Mouse (Mus musculus): ENCODE measurements around the gene Plb1.

Plb1 gene

DNA sequence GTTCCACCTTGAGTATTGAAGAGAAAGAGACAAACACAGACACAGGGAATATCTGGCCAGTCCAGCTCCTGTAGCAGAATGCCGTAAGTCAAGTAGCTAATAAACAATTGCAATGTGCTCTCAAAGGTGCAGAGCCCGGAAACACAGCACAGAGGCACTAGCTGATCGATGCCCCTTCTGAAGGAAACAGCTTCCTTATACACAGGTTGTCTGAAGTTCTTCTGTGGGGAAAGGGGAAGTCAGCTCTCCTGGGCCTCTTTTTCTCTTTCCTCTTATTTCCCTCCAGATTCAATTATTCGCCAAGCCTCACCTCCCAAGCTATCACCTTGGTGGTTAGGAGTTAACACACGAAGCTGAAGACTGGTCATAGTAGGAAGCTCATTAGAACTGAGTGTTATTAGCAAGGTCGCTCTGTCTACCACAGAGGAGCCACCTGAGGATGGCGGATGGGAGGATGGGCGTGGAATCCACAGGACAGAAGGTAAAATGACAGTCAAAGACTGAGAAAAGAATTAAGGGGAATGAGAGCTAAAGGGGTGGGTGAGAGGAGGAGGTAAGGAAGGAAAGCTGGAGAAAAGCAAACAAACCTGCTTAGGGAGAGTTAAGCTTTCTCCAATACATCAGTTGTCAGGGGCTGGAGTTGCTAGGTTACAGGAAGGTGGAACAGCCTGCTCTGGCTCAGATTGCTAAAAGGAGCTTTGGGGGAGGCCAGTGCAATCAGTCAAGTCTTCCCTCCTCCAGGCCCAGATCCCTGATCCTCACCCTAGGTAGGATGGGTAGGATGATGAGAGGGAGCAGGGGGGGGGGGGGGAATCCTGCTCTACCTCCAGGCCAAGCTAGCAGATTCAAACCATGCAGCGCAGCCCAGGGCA is 170.8 kb downstream of the Plb1 start:
- POLR2A ChIA-PET, result interaction anchor here in 2 of 4 experiments (0.6 to 1.6 kb wide), 6 partner anchors 14 to 740 kb away, joined by 3 to 7 read pairs (median 4); partner anchors contain the start of gene Ppp1cb (in 2 of the 2)
- CTCF ChIA-PET, result no interaction called here

DNA sequence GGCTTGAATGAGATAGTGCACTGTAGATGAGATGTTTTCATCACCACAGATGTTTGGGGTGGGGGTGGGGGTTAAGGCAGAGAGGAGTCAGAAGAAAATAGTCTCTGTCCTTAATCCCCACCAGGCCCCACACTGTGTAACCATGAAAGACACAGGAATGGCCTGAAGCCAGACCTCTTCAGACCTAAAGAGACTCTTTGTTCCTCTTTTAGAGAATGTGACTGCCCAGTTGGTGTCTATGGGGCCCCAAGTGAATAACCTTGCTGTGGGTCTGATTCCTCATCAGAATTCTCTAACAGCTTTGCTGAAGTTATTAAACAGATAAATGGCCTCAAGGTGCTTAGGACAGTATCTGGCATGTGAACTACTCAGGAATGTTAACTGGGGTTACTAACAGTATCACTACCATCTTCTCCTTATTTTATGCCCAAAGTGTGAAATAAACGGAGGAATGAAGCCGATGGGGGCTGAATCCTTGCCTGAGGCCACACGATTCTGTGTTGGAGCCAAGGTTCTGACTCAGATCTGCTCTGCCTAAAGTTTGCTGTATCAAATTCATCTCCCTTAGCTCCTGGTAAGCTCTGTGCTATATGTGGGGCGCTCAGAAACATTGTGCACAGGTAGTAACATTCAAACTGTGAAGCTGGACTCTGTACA is 172.8 kb downstream of the Plb1 start:
- POLR2A ChIA-PET, result interaction anchor here in 1 of 4 experiments (0.6 to 1.8 kb wide), 2 partner anchors 10 to 631 kb away, joined by 4 to 9 read pairs; no protein-coding TSS in a partner anchor
- CTCF ChIA-PET, result interaction anchor here in 1 of 4 experiments (0.7 kb wide), 1 partner anchor 284 kb away, joined by 17 read pairs; no protein-coding TSS in a partner anchor

DNA sequence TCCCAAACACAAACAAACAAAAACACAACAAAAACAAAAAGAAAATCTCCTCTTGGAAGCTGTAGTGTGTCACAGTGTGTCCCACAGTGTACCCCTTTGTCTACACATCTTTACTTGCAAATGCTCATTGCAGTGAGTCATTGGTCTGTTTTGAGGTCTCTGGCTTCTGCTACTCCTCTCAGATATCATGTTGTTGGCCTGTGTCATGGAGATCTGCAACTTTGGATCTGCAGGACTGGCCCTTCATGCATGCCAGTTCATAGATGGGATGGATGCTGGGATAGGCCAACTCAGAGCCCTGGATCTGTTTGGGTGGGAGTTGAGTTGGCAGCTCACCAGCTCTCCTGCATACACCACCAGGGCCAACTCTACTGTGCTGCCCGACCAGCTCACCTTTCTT is 176.3 kb downstream of the Plb1 start:
- ChIA-PET POLR2A (interaction anchor here in 2 of 4 experiments (0.6 to 1.6 kb wide), 3 partner anchors 30 to 64 kb away, joined by 3 read pairs; partner anchors contain the start of gene Ppp1cb (in 1 of the 2)), CTCF (no interaction called here)

DNA sequence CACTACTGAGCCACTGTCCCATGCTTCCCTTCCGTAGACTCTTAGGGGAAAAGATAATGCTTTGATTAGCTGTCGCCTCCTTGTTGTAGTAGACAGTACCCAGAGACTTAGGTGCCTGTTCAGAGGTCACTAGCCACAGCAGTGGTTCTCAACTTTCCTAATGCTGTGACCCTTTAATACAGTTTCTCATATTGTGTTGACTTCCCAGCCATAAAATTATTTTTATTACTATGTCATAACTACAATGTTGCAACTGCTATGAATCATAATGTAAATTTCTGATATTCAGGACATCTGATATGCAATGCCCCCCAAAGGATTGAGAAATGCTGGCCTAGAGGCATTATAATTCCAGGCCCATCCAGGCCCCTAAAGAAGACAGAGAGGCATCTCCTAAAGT is 177.2 kb downstream of the Plb1 start:
- CTCF ChIA-PET, result no interaction called here
- POLR2A ChIA-PET, result no interaction called here

- ChIA-PET CTCF (no interaction called here), POLR2A (no interaction called here)
Measured at GRCm38 (mm10) chr5:32410954-32411688, 178.6 kb downstream of the Plb1 start.

DNA sequence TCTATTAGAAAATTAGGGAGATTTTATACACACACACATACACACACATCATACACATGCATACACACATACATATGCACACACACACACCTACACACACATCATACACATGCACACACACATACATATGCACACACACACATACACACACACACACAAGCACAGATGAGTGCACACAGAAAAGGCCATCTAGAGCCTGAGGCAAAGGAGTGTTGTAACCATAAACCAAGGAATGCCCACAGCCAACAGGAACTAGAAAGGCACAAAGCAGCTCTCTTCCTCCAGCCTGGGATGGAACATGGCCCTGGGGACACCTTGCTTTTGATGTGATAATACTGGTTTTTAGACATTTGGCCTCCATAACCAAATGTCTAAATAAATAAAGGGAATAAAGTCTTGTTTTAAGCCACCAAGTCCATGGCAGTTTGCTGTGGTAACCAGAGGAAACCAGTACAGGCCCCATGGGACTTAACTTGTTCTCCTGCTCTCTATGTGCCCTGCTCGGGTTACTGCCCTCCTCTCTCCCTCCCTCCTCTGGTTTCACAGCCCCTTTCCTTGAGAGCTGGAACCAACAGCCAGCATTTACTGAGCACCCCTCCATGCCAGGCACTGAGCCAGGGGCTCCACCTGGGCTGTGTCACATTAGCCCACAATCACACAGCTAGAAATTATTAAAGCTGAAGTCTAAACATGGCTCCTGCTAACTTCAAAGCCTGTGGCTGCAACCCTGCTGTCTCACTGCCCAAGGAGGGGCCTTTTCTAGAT is 179.9 kb downstream of the Plb1 start:
- CTCF ChIA-PET, result no interaction called here
- POLR2A ChIA-PET, result no interaction called here

- CTCF ChIA-PET, result interaction anchor here in 1 of 4 experiments (0.6 kb wide), 1 partner anchor 91 kb away, joined by 3 read pairs; no protein-coding TSS in a partner anchor
Measured at GRCm38 (mm10) chr5:32413083-32413482, 180.6 kb downstream of the Plb1 start.

GRCm38 (mm10) chr5:32413569-32413968 is 181.1 kb downstream of the Plb1 start:
- ChIA-PET POLR2A (interaction anchor here in 1 of 4 experiments (0.7 kb wide), 1 partner anchor 197 kb away, joined by 3 read pairs; no protein-coding TSS in a partner anchor), CTCF (interaction anchor here in 1 of 4 experiments (0.6 kb wide), 1 partner anchor 91 kb away, joined by 3 read pairs; no protein-coding TSS in a partner anchor)

More at GRCm38 (mm10) chr5:32413083-32413482, 180.6 kb downstream of the Plb1 start:
- POLR2A ChIA-PET, result interaction anchor here in 1 of 4 experiments (0.7 kb wide), 1 partner anchor 198 kb away, joined by 3 read pairs; no protein-coding TSS in a partner anchor

DNA sequence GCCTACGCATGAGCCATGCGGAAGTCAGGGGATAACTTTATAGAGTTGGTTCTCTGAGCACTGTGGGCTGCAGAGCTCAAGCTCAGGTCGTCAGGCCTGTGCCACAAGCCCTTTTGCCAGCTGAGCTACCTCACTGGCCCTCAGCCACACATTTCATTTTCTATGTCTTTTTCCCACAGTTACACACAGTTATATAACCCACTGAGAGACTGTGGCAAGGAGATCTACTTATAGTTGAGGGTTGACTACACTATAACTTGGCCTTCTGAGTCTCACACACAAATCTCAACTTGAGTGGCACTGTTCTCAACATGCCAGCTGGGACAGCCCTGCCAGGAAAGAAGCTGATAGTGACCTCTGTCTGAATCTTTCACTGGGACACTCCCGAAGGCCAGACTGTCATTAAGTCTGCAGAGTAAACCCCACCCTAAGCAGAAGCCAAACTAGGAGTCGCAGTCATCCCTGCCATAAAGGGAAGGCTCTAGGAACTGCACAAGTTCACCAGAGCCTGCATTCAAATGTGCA is 182.0 kb downstream of the Plb1 start:
- POLR2A ChIA-PET, result no interaction called here
- CTCF ChIA-PET, result interaction anchor here in 1 of 4 experiments (0.5 kb wide), 1 partner anchor 32 kb away, joined by 6 read pairs; no protein-coding TSS in a partner anchor

GRCm38 (mm10) chr5:32415554-32415953 is 183.0 kb downstream of the Plb1 start:
- POLR2A ChIA-PET, result no interaction called here
- CTCF ChIA-PET, result interaction anchor here in 1 of 4 experiments (1.0 kb wide), 1 partner anchor 94 kb away, joined by 3 read pairs; no protein-coding TSS in a partner anchor
